Mouse (Mus musculus) kidney, adult 2 months (tissue): ENCODE measurements around the gene Tet3.

Experiments
- CTCF ChIP-seq: fragments of 200-500 bp; conservative IDR thresholded peaks from 2 replicates; pipeline ENCODE4 v1.5.1; 2011; ENCODE audit warnings: low read depth, mild to moderate bottlenecking, control low read depth, low read length, moderate library complexity, mixed read lengths; ENCODE audit not compliant: insufficient read depth, insufficient read length
- POLR2A ChIP-seq: fragments of 200-500 bp; IDR thresholded peaks from one replicate; pipeline ENCODE4 v1.6.1; 2011; ENCODE audit warnings: low read depth, low read length, control low read depth

- TF ChIP-seq POLR2A (no peak), CTCF (no peak)
Observed at GRCm38 (mm10) chr6:83426576-83426975, 32.3 kb downstream of the Tet3 start.
